Mouse (Mus musculus): Measurements from ENCODE around the gene Akap7.

Akap7 gene

DNA sequence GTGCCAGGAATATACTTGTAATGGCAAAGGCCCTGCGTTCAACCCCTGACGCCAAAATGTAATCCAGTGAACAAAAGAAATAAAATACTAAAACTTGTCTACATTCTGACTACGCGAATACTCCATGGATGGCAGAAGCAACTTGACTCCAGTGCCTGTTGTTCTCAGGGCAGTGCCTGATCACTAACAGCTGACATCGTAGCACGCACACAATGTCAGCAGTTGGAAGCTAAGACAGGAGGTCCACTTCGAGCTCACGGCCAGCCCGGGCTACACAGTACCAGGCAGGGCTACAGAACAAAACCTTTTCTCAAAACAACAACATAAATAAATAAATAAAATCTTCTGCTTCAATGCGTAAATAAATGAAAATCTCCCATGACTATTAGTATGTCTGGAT is 46.9 kb downstream of the Akap7 start:
- no peak for DNase-seq (ENCODE audit: inconsistent age in 2 of 2, low spot score in 1 of 2)

DNA sequence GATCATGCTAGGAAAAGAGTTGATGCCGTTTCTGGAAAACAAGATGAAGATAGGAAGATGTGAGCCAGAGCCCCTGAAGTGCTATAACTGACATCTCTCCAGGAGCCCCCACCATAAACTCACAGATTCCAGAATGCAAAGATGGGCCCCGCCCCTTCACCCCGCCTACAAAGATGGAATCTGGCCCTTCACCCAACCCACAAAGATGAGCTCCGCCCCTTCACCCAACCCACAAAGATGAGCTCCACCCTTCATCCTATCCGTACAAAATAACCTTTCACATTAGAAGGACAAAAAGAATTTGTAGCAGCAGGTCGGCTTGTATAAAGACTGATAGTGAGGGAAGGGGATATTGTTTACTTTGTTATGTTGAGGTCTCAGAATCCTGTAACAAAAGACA is 49.5 kb downstream of the Akap7 start:
- DNase-seq (ENCODE audit: inconsistent age in 2 of 2, low spot score in 1 of 2): no peak

DNA sequence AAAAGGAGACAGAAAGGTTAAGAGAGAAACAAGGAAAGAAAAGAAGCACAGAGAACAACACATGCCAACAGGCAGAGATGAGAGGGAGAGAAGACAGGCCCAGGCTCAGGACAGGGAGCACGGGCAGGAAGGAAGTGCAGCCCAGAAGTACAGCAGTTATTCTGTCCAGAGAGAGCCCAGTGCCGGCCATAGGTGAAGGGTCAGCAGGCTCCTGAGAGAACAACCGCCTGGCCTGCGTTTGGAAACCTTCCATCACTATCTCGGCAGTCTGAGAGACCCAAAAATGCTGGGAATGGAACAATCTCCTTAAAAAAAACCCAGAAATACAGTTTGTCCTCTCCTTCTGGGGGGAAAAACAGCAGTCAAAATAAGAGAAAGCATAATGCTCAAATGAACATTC is 50.2 kb downstream of the Akap7 start:
- DNase-seq (ENCODE audit: inconsistent age in 2 of 2, low spot score in 1 of 2): no peak

DNA sequence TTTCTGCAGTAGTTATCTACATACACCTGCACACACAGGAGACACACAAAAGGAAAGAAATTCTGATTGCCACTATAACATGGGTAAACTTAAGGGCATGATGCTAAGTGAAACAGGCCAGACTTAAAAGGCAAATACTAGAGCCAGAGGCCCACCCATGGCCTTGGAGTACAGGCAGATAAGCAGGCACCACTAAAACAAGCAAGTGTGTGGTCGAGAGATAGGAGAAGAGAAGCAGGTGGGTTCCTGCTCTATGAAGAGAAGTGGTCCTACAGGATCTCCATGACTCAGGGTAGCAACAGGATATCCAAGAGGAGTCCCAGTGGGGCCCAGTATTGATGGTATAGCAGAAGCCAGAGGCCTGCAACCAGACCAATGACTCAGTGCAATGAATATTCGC is 54.2 kb downstream of the Akap7 start:
- no peak for DNase-seq (ENCODE audit: inconsistent age in 2 of 2, low spot score in 1 of 2)

DNA sequence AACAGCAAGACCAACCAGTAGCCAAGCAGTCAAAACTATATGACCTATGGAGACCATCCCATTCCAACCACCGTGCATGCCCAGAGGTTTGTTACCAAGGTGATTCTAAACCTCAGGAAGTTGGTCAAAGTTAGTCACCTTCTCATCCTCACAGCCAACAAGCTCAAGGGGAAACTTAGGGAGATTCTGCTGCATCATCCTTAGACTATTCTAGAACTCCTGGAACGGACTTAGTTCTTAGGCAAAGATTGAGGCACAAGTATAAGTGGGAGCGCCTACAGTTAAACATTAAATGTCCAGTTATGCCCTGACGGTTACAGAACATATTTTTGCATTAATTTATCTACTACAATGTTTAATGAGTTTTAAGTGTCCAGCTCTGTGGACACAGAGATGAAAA is 54.7 kb downstream of the Akap7 start:
- DNase-seq (ENCODE audit: inconsistent age in 2 of 2, low spot score in 1 of 2): no peak

DNA sequence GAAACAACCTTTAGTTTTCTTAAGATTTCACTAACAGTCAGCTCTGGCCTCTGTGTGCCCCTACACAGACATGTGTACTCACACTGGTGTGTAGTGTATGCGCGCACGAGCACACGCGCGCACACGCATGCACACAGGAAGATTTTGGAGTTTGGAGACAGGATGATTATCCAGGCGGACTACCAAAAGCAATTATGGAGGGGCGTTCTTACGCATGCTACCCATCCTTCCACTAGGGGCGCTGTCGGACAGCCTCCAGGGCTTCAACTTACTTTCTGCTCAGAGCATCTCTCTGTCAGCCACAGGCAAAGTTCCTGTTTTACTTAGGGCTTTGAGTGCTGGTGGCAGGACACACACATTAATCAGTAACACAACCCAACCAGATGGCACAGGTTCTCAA is 57.6 kb downstream of the Akap7 start:
- peak; percentile 42 to 80 for DNase-seq (ENCODE audit: inconsistent age in 2 of 2, low spot score in 1 of 2)

DNA sequence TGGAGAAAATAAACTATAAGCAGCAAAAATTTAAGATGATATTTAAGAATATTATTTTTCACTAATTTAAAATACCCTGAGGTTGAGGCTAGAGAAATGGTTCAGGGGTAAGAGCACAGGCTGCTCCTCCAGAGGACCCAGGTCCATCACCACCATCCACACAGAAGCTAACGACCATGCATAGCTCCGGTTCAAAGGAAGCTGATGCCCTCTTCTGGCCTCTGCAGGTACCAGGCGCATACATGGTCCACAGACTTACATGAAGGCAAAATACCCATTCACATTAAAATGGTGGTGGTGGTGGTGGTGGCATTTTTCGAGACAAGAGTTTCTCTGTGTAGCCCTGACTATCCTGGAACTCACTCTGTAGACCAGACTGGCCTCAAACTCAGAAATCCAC is 61.5 kb downstream of the Akap7 start:
- DNase-seq (ENCODE audit: inconsistent age in 2 of 2, low spot score in 1 of 2): no peak

DNA sequence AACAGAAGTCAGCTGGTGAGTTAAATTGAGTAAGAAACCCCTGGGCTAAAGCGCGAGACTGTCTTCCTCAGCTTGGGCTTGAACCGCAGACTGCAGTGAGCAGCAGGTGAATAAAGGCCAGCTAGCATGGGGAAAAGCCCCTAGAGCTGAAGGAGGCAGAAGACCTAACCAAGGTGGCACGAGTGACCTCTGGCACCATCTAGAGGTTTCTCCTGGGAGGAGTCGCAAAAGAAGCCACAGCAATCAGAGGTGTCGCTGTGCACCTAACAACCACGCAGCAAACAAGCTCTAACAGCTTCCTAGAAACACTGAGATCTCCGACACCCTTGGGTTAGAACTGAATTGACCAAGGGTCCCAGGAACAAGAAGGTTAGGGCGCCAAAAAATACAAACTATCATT is 68.5 kb downstream of the Akap7 start:
- peak in 1 of 2 experiments; percentile 62 for DNase-seq (ENCODE audit: inconsistent age in 2 of 2, low spot score in 1 of 2)

DNA sequence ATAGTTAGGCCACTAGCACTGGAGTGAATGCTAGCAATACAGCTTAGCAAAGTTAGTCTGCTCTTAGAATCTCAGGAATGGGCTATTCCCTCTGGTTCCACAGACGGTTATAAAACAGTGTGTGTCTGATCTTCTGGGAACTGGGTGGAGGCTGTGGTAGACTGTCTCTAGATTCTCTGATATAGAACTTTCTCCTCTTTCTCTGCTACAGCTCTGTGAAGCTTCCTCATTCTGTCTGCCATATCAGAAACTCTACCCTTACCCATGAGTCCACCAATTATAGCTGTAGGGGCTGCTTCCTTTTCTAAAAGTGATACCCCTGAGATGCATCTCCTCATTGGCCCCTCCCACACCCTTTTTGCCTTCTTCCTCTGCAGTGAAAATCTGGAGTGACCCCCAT is 73.6 kb downstream of the Akap7 start:
- DNase-seq (ENCODE audit: inconsistent age in 2 of 2, low spot score in 1 of 2): no peak

DNA sequence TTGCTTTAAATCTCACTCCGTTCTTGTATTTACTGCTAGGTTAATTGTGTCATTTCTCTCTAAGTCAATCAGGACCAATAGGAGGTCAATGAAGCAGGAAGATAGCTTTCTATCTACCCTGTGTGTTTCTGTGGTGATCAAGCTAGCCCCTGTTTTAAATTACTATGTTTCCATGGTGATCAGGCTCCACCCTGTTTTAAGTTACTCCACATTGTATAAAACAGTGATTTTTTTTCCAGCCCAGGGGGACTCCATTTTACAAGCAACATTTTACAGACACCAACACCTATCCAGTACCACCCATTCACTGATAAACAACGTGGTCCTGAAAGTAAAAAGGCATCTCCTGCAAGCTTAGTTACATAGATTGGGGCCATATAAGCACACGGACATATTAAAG is 75.0 kb downstream of the Akap7 start:
- no peak for DNase-seq (ENCODE audit: inconsistent age in 2 of 2, low spot score in 1 of 2)

DNA sequence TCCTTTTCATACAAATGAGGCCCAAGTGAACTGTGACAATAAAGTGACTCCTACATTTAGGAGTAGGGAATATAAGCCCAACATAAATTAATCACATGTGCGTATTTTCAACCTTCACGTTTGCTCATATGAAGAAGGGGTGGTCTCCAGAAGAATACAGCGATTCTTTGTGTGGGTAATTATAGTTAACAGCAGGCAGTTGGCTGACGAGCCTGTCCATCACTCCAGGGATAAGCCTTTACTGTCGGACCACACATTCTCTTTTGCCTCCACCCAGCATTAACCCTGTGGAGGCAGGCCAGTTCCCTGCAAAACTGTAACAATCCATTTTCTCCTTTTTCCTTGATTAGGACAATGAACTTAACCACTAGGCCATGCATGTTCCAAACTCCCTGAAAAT is 76.3 kb downstream of the Akap7 start:
- DNase-seq (ENCODE audit: inconsistent age in 2 of 2, low spot score in 1 of 2): no peak

DNA sequence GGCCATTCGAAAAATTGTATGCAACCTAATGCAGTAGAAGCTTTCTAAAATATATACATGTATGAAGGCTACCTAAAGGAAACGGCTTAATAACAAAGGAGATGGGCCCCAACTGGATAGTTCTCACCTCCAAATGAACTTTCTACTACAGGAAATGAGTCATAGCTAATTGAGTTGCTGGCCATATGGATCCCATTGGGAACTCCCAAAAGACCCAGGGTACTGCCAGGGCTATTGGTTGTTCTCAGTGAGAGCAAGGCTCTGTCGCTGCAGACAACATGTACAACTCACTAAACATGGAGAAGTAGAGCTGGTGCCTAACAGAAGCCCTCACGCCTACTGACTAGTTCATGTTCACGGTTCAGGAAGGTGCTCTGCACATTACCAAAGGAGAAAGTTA is 83.3 kb downstream of the Akap7 start:
- no peak for DNase-seq (ENCODE audit: inconsistent age in 2 of 2, low spot score in 1 of 2)

DNA sequence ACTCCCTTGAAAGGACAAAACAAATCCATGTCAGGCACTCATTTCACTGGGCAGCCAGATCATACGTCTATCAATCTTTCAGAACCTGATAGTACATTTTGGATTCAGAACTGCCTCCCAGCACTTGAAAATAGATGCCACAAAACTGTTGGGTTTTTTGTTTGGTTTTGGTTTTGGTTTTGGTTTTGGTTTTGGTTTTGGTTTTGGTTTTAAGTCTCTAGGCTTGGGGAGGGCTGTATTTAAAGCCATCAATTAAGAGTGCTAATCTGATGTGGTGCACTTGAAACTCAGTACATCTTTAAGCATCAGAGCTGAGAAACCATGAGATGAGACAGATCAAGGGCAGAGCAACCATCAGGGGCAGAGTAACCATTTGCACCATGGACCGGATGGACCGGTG is 86.9 kb downstream of the Akap7 start:
- no peak for DNase-seq (ENCODE audit: inconsistent age in 2 of 2, low spot score in 1 of 2)

DNA sequence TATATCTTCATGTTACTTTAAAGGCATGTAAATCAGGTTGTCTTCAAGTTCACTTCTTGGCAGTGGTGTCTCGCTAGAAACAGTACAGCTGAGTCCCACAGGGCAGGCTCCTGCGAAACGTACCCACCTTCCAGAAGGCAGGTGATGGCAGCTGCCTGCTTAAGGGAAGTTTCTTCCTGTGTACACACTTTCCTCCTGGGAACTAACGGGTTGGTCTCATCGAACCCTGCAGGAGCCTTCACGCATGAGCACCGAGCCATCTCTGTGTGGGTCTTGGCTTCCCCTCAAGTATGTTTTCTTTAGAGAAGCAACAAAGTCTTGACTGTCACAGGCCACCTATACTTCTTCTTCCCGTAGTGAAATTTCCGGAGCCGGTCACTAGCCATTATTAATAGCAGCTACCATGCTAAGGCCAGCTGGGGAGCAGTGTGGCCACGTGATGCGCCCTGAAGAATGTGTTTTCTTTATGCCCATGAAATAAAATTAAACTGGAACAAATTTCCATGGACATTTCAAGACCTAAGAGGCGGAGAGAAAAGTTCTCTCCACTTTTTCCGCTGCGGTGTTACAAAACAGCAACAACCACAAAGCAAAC is 87.7 kb downstream of the Akap7 start:
- DNase-seq (ENCODE audit: inconsistent age in 2 of 2, low spot score in 1 of 2): no peak

DNA sequence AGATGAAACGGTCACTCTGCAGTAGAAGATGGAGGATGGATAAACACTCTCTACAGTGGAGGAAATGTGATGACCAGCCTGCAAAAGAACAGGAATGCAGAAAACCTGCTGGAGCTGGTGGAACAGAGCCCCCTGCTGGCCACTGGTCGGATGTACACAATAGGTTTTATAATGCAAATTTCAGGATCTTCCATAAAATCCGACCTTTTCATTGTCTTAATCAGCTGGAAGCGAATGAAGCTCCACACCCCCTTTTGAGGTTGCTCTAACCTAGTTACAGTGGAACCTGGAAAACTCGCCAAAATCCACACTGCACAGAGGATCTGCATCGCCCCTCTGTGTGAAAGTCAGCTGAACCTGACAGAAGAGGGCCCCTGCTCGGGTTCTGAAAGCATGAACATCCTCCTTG is 88.4 kb downstream of the Akap7 start:
- peak; percentile 54 to 85 for DNase-seq (ENCODE audit: inconsistent age in 2 of 2, low spot score in 1 of 2)

DNA sequence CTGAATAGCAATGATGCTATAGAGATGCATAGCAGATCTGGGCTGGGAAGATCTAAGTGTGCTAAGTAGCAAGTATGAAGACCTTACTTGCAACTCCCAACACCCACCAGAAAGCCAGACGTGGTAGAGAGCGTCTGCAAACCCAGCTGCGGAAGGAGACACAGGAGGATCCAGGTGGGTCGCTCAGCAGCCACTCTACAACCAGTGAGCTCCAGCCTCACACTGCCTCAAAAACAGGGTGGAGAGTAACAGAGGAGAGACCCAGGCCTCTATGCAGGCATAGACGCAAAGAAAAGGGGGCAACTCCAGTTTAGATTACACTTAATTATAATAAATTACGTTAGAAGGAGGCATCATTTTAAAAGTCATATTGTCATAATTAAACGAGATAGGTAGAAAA is 88.9 kb downstream of the Akap7 start:
- DNase-seq (ENCODE audit: inconsistent age in 2 of 2, low spot score in 1 of 2): no peak

DNA sequence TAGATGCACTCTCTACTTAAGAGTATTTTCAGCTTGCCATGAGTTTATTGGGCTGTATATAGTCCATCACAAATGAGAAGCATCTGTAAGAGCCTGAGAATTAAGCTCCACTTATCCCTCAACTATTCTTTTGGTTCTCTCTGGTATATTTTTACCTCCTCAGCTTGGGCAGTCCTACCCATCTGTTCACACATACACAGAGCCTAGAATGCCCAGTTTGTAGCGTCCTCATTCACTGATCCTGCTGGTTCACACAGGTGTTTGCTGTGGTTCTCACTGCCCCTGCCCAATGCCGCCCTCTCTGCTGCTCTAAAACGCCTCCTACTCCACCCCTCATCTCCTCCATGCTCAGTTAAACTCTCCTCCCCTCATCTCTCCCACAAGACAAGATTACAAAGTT is 91.7 kb downstream of the Akap7 start:
- no peak for DNase-seq (ENCODE audit: inconsistent age in 2 of 2, low spot score in 1 of 2)

DNA sequence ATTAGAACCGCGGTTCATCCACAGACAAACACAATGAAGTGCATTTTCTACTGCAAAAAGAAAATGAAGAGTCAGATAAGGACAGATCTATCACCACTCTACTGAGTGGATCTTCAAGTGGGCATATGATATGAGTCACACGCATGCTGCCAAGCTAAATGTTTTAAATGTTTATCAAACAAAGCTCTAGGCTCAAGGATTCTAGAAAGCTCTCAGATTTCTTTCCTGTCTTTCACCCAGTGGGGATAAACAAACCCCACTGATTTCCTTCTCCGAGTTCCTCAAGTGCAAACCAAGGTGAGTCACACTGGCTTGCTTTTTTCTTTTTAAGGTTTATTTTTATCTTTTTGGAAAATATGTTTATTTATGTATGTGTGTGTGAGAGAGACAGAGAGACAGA is 94.0 kb downstream of the Akap7 start:
- DNase-seq (ENCODE audit: inconsistent age in 2 of 2, low spot score in 1 of 2): no peak

DNA sequence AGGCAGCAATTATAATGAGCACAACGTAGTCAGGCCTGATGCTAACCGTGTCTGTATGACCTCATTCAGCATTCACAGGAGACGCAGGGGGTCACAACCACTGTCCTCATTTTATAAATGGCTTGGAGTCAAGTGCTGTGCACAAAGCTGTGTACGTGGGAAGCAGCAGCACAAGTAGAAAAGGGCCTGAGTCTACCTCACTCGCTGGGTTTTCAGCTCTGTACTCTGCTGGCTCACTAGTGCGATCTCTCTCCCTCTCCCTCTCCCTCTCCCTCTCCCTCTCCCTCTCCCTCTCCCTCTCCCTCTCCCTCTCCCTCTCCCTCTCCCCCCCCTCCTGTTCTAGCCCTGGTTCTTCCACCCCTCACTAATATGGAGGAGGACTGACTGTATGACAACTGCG is 99.1 kb downstream of the Akap7 start:
- no peak for DNase-seq (ENCODE audit: inconsistent age in 2 of 2, low spot score in 1 of 2)

DNA sequence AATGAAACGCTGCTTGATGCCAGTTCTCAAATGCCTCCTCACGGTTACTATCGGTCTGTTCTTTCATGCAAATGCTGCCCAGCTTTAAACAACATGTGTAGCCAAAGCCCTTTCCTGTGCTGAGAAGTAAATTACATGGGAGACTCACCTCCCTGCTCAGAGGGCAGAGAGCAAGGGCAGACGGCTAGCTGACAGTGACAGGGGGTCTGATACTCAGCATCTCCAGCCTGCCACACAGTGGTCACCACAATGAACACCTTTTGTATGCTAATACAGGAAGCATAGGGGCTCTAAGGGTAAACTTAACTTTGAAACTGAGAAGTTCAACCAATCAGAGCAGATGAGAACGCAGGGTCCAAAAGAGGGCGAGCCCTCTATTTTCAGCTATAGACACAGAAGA is 99.8 kb downstream of the Akap7 start:
- DNase-seq (ENCODE audit: inconsistent age in 2 of 2, low spot score in 1 of 2): no peak

DNA sequence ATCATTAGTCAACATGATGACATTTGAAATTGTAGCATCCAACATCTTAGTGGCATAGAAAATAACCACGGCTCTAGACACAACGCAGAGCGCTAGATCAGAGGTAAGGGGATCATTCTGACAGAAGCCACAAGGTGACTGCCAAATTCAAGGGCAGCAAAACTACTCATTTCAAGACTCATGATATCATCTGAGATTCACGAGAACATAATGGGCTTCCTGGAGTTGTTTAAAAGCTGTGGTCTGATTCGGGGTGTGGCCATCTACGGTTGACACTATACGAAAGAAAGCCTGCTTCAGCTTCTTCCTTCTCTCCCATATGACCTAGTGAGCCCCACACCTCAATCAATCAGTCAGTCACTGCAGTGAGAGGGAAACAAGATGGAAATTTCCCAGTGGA is 107.0 kb downstream of the Akap7 start:
- peak in 1 of 2 experiments; percentile 48 for DNase-seq (ENCODE audit: inconsistent age in 2 of 2, low spot score in 1 of 2)

DNA sequence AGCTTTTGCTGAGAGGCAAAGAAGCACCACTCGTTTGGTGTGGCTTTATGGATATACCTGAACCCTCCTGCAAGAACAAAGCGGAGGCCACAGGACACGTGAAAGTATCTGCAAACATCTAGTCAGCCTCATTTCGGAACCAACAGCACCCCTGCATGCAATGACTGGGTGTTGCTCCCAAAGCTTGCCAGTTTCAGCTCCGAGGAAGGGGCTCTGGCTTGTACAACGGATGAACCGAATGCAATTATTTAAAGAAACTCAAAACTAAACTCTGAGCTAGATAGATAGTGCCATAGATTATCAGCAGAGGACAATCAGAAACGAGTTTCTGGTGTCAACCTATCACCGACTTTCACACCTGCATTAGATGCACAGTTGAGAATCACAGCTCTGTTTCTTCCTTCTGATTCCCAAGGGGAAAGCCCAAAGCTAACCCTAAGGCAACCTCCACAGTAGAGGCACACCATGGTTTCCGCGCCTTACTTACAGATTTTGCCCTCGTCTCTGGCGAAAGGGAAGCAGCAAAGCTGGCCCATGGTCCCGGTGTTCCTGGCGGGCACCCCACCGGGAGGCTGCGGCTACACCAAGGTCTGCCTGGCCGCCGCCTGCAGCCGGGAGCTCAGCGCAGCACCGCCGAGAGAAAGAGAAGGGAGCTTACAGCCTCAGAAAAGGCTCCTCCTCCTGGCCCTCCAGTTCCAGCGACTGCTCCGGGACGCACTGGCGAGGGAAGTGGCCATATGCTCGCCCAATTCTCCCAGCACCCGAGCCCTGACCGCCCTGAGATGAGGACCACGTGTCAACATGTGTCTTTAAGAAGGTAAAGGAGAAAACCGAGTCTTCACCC is 107.9 kb downstream of the Akap7 start:
- peak; percentile 72 to 91 for DNase-seq (ENCODE audit: inconsistent age in 2 of 2, low spot score in 1 of 2)

DNA sequence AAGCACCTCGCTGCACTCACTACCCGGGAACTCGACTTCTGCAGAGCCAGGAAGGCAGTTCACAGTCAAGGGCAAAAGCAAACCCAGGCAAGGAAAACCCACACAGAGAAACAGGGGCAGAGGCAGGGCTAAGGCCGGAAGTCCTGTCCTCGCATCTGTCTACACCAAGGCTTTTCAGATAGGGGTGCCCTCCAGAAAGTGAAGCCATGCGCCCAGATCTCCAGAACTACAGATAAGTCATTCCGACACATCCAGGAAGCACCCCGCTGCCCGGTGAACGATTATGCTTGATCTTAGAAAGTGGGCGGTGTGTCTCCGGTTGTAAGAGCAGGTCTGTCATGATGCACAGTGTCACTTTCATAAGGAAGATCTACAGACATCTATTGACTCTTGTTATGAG is 109.1 kb downstream of the Akap7 start:
- DNase-seq (ENCODE audit: inconsistent age in 2 of 2, low spot score in 1 of 2): peak; percentile 47 to 84
